Mouse (Mus musculus) heart, postnatal 25 days (tissue): ENCODE results near the gene Hoxd1. TPM values are rescaled to one million over a fixed set of nuclear protein-coding genes. Genes with fewer than 3 reads are reported as not detected.

Experiments
- DNase-seq: peaks from one replicate; pipeline ENCODE4 v3.0.0; 2022; ENCODE audit warnings: low spot score
- intact Hi-C: fragments of 180-260 bp; cut with DNase I; formaldehyde crosslinking; loops from one replicate; pipeline ENCODE4 v1.15.1; 2025
- total RNA-seq, 2 experiments: library from RNA; stranded (reverse); gene quantifications; 2 replicates each; pipeline ENCODE4 v1.2.3; 2021

Hoxd1 gene
- not detected for total RNA-seq

DNA sequence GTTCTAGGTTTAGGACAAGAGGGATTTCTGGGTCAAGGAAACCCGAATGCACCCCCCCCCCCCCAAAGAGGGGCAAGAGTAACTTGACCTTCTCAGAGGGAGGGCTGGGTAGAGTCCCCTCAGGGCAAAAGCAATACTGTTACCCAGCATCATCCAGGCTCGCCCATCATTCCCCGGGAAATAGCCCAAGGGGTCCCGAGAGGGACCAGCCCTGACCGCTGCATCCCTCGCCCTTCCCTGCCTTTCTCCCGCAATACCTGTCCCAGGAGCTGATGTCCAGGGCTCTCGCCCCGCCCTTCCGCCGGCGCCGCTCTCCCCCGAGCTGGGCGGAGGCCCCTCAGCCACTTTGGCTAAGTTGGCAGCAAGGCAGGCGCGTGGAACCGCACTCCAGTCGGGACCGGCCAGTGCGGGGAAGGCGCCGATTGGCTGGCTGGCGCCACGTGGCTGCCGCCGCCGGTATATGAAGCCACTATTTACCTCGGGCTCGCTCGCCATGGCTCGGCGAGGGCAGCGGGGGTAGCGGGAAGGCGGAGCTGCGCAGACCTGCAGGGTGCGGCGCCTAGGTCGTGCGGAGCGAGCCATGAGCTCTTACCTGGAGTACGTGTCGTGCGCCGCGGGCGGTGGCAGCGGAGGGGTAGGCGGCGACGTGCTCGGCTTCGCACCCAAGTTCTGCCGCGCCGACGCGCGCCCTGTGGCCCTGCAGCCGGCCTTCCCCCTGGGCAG, at the start of gene Hoxd1:
Gene Hoxd1 (plus strand): TSS at position 459 of the 723 bp plus-strand sequence.
- DNase-seq: no peak
- intact Hi-C loops: no loop called here

DNA sequence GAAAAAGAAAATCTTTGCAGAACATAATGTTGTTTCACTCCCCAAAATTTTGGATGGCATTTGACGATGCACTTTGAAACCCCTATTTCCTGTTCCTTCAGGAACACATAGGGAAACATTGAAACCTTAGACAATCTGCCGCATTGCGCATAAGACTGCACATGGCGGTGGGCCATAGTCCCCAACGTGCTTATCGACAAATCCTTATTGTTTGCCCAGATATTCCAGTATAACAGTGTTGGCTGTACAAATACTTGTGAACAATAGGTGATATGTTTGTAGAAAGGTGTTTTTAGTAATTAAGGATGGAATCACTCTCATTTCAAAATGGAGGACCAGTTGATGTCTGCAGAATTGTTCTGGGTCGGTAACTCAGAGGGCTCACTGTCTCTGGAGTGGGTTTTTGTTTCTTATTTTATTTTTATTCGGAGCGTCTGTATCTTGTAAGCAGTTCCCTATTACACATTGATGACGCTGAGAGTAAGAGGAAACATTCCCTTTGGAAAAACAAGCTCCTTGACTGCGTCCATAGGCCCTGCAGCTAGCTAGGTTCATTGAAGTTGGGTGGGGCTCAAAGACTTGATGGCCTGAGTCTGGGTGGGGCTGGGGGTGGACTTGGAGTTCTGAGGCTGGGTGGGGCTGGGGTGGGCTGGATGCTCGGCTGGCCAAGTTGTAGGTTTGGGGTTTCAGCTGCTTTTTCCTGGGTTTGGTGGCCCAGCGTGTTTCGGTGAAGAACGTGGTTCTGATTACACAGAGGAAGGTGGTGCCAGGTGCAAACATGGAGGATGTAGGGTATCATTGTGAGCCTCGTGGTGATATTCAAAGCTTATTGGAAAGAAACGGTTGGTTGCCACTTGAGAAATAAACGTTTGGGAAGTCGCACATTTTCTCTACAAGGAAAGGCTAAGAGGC, 49.3 kb upstream of the Hoxd1 start:
- no peak for DNase-seq
- intact Hi-C loops: no loop called here

DNA sequence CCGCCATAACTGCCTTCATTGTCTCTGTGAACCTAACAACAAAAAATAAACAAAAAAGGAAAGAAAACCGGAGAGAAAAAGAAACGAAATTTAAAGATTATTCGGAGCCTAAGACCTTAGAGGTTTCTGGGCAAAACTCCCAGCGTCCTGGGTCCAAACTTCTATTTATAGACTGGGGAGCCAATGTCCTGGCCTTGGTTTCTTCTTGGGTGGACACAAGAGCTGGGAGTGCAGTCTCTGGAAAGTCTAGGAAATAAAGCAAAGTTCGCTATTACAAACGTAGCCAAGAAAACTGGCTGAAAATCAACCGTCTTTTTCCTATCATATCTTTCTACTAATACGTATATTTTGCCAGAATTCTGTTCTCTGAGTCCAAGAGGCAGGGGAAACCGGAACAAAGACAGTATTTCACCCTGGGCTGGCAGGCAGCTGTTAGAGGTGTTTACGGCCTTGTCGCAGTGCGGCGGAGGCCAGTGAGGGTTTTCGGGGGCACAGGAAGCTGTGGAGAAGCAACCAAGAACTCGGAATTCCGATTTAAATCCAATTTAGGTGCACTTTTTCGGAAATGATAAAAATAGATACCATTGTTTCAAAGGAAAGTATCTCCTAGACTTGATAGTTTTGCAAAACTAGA, 48.5 kb upstream of the Hoxd1 start:
- intact Hi-C loops: no loop called here
- DNase-seq: no peak

DNA sequence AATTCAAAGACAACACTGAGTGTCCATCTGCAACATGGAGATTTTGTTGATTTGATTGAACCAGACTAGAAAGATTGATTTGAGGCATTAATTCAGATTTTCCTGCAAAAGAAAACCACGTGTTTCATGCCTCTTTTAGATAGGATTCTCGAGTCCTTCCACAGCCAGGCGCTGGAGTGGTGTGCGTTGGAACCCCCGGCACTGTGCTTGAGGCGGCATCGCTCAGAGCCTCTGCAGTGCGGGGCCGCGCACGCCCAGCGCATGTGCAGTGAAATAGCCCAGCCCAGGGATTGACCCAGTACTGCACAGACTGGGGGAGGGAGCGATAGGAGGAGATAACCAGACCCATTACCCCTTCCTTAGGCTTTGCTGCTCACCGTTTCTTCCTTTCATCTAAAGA, 47.9 kb upstream of the Hoxd1 start:
- intact Hi-C loops: loop anchor here (1.0 kb wide), 3 partner anchors 249 to 423 kb away; no protein-coding TSS in a partner anchor
- DNase-seq: no peak

DNA sequence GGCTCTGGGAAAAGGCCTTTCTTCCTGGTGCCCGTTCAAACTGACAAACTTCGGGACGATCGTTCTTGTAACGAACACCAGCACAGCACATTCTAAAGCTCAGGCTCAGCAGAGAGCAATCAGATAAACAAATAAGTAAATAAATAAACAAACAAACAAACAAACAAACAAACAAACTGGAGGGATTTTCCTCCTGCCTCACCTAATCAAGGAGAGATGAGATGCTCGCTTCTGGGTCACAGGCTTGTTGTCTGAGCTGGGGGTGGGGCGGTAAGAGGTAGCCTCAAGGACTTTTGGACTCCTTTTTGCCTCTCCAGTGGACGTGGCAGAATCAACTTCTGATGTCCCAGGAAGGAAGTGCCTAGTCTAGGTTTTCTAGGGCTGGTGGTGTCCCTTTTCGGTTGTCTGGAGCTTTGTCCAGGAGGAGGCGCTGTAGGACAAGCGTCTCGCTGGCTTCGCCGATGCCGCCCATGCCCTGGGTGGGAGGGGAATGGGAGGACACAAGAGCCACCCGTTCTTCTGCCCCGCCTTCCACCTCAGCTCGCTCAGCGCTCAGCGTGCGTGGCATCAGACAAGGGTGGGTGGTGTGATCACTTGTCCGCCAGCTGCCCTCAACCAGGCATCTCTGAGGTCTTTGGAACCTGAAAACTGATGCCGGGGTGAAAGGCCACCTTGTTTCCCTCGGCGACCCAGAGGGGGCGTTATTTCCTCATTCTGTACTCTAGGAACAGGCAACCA, 47.1 kb upstream of the Hoxd1 start:
- intact Hi-C loops: loop anchor here (1.0 kb wide), 3 partner anchors 249 to 423 kb away; no protein-coding TSS in a partner anchor
- DNase-seq: peak; percentile 55

DNA sequence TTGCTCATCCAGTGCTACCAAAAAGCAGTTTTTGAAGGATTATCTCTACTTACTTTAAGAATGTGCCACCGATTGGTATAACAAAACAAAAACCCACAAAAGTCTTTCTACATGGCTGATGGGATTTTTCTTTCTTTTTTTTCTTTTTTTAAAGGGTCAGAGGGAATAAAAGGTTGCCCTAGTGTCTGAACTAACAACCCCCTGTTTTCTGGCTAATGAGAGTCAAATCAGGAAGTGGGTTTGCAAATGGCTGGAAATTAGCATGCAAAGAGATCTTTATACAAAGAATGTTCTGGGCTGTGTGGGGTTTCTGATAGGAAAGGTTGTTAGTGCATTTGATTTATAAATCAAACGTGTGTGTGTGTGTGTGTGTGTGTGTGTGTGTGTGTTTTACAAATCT, 42.4 kb upstream of the Hoxd1 start:
- intact Hi-C loops: no loop called here
- DNase-seq: no peak

DNA sequence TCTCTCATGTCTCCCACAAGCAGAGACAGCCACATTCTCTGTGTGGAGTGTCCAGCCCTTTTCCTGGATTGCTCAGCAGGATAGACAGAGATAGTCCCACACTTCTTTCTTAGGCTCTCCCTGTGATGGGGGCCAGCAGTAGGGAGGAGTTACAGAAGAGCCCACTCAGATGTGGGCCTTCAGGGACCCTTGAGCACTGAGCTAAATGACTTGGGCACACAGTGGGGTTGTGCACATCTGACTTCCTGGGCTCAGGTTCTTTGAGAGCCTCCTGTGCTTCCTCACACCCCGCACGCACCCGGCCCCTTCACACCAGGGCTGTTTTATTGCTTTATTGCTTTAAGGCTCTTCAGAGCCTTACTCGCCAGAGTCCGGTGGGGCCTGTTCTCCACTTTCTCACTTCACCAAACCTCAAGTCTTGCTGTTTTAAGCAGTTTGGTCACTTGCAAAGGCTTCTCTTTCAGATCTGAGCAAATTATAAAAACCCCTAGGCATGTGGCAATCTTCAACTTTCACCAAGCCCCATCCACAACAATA, 41.8 kb upstream of the Hoxd1 start:
- DNase-seq: no peak
- intact Hi-C loops: no loop called here

DNA sequence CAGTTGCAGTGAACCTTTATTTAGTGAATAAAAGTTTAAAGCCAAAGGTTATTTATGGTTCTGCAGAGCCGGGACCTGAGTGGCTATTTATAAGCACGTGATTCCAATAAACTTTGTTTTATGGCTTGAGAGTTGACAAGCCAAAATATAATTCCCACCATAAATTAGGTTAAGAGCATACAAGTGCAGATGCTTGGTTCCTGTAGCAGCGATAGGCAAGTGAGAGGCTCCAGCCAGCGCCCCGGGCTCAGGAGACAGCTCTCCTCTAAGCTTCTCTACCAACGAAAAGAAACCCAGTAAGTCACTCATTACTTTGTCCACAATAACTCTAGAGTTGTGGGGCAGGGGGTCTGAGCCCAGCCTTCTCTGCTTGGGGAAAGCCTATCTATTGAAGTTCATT, 40.9 kb upstream of the Hoxd1 start:
- DNase-seq: no peak
- intact Hi-C loops: no loop called here

DNA sequence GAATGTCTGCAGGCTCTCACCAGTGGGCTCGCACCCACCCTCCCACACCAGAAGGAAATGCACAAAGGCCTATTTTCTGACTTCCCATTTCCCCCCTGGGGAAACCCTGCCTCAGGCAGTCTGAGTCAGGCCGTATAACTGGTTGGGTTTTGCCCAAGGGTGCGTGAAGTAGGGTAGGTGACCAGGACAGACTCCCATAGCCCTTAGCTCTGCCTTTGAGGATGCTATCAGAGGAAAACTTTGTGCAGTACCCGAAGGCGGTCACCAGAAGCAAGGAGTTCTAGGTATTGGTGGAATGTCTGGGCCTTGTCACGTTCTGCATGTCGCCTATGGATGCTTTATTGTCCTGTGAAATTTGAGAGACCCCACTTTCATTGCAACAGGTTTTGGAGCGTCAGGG, 39.8 kb upstream of the Hoxd1 start:
- no peak for DNase-seq
- intact Hi-C loops: no loop called here

DNA sequence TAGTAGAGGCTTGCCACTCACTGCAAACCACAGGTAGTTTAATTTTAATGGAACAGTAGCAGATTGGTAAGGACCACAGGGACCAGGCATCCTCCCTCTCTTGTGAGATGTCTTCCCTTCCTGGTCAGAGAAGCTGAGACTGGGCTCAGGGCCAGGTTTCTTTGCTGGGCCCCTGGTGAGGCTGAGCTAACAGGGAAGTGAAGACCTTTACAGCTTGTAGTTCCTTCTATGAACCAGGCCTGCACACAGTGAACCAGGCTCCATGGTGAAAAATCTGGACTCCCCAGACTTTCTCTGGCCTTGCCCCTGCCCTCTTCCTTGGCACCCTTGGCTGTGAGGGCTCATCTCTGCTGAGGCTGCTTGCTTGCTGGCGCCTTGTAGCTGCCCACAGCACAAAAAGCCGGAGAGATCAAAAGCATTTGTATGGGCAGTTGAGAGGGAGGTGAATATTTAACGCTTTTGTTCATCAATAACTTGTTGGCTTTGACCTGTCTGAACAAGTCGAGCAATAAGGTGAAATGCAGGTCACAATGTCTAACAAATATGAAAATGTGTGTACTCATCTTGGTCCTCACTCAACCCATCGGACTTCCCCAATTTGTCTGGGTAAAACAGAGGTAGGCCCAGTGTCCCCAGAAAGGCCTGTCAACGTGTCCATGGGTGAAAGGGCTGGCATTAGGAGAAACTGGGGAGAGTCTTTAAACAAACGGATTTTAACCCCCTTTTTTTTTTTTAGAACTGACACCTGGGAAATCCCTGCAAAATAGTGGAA, 38.4 kb upstream of the Hoxd1 start:
- intact Hi-C loops: no loop called here
- no peak for DNase-seq

DNA sequence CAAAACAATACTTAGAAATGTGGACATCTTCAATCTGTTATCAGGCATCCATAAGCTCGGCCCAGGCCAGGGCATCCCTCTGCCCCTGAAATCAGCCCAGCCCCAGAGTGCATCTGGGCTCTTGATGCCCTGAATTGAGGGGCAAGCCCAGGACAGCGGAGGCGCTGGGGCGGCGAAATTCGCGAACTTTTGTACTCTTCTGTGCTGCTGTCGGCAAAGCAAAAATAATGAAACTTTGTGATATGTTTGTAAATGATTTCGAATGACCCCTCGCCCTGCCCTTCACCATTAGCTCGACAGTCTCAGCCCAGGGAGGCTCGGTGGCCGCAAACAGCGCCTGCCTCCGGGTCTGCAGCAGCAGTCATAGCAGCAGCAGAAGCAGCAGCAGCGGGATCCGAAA, 37.6 kb upstream of the Hoxd1 start:
- intact Hi-C loops: no loop called here
- DNase-seq: no peak

DNA sequence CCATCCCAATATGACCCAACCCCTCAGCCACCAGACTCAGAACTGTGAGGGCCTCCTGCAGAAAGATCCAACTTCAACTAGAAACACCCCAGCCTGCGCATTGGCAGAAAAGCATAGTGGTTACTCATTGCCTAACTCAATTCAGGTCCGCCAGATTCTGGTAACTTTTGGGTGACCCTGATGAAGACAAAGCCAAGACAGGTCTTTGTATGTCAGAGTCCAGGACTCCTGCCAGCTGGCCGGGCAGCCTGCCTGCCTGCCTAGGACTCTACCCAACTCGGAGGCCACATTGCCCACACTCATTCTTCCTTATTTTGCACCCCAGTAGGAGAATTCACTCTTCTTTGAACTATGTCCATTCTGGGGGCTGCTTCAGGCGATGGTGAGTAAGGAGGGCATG, 36.2 kb upstream of the Hoxd1 start, which contains the start of gene Gm28230:
Gene Gm28230 (plus strand): TSS at position 178 of the 400 bp plus-strand sequence.
- intact Hi-C loops: no loop called here
- DNase-seq: no peak

DNA sequence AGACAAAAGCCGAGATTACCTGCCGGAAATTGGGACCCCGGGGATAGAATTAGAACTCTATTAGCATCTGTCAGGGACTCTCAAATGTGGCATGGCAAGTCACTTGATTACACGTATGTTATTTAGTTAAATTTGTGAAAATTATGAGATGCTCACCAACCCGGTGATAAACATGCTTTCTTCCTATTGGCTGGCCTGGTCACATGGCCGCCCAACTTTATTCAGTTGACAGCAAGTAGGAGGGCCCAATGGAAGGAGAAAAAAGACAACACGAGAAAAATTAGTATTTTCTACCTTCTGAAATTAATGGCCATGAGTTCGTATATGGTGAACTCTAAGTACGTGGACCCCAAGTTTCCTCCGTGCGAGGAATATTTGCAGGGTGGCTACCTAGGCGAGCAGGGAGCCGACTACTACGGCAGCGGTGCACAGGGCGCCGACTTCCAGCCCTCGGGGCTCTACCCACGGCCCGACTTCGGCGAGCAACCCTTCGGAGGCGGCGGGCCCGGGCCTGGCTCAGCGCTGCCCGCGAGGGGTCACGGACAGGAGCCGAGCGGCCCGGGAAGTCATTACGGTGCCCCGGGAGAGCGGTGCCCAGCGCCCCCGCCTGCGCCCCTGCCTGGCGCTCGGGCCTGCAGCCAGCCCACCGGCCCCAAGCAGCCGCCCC, 35.7 kb upstream of the Hoxd1 start:
- no peak for DNase-seq
- intact Hi-C loops: no loop called here

DNA sequence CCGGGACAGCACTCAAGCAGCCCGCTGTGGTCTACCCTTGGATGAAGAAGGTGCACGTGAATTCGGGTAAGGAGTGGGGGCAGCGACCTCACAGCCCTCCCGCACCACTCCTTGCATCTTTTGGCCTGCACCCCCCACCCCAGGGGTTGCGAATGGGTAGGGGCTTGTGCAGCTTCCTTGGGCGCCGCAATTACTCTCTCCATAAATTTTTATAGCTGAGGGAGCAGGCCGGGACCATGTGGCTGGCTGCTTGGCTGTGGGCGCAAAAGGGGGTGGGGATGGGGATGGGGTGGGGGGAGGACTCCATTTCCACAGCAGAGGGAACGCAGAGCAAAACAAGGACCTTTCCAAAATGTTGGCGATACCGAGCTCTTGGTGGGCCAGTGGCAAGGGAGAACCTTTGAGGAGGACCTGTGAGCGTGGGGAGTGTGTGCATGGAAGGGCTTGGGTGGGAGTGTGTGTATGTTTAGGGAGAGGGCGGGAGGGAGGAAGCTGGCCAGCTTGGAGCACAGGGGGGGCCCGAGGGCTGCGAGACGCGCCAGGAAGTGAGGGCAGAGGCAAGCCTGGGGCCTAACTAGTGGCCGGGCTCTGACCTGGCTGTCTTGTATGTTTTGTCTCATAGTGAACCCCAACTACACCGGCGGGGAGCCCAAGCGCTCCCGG, 35.0 kb upstream of the Hoxd1 start:
- intact Hi-C loops: no loop called here
- DNase-seq: no peak

DNA sequence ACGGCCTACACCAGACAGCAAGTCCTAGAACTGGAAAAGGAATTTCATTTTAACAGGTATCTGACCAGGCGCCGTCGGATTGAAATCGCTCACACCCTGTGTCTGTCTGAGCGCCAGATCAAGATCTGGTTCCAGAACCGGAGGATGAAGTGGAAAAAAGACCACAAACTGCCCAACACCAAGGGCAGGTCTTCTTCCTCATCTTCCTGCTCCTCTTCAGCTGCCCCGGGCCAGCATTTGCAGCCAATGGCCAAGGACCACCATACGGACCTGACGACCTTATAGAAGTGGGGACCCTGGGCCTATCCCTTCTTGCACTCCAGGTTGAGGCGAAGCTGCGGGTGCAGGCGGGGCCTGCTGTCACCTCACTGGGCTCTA, 34.5 kb upstream of the Hoxd1 start:
- DNase-seq: no peak
- intact Hi-C loops: no loop called here

DNA sequence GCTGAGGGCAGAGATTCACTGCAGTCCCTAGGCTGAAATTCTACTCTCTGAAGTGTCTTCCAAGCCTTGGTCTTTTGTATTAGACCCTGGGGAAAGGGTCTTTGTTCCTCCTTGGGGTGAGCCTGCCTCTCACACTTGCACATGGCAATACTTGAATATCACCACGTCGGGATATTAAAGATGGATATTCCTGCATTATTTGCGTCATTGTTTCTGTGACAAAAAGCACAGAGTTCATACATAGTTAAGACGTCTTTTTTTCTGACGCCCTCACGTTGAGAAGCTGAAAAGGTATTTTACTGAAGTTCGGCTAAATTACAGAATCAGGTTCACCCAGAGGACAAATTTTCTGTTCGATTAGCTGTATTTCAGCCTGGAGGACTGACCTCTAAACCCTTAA, 32.4 kb upstream of the Hoxd1 start:
- intact Hi-C loops: no loop called here
- no peak for DNase-seq

DNA sequence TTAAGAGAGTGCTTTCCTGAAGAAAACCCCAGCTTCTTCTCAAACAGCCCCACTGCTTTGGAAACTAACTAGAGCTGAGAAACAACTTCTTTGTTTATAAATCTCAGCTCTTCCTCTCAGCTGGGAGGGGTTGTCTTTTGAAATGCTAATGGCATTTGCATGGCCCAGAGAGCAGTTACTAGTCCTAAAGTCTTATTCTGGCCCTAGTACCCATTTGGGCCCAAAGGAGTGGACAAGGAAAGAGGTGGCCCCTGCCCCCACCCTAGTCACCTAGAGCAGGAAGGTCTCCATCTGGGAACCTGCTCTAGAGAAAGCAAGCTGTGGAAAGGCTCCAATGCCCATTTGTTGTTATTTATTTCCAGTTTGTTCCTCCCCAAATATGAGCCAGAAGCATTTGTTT, 31.7 kb upstream of the Hoxd1 start:
- intact Hi-C loops: no loop called here
- no peak for DNase-seq
